ENCODE assay signal across 29 mouse cellular contexts in genomic region chr13:98896013-98896412, GRCm38 (mm10). TPM values are rescaled to one million over a fixed set of nuclear protein-coding genes. Genes with fewer than 3 reads are reported as not detected.
DNase-seq lines count a peak whose midpoint lies in the region; ATAC-seq and TF ChIP-seq lines count a peak whose summit lies in the region.
"Had no signal": no experiment of that assay in that cellular context is flagged by ENCODE, and none has a peak within 500 bp of the region (broad histone marks: within the 10 kb centered on the region; RNA-seq: fewer than 3 reads in every experiment).

No protein-coding gene starts in this region.

- peak; percentile 83 for DNase-seq in heart, adult 11 months
- no peak for DNase-seq in heart, adult 8-10 months (ENCODE audit: low spot score)
- peak; percentile 81 for DNase-seq in midbrain, embryonic 11.5 days (ENCODE audit: low spot score, missing footprints)
- no peak for DNase-seq in stomach, postnatal 0 days (ENCODE audit: low spot score)
- DNase-seq in cerebellum, adult 2 months = no peak
- no peak for DNase-seq in lung, adult 18-20 months
- DNase-seq: adrenal gland, postnatal 10 days; cerebellum, adult 9-11 months; embryo, embryonic 11 days; forebrain, postnatal 0 days; gastrocnemius, postnatal 10 days; heart, postnatal 10 days; kidney, adult 8-10 months; kidney, postnatal 4 days; lung, embryonic 14.5 days; lung, postnatal 14 days; midbrain, embryonic 14.5 days; spleen, adult 18-20 months had no signal

- no peak for TF ChIP-seq POLR2A in cerebellum, adult 2 months (IDR thresholded peaks at IDR 0.05; ENCODE audit: borderline replicate concordance, insufficient read depth, low read length)

- no peak overlapping the region for H3K4me3 ChIP-seq in midbrain, embryonic 11.5 days (ENCODE audit: low read depth, low read length)
- no peak overlapping the region for H3K4me3 ChIP-seq in midbrain, embryonic 13.5 days (replicated peaks)
- H3K4me3 ChIP-seq in liver, embryonic 15.5 days (replicated peaks) = no peak overlapping the region
- no peak overlapping the region for H3K4me3 ChIP-seq in stomach, postnatal 0 days (ENCODE audit: low read depth, low read length)
- no peak overlapping the region for H3K4me3 ChIP-seq in cerebellum, adult 2 months (replicated peaks; ENCODE audit: insufficient read depth, low read depth, low read length)
- H3K4me3 ChIP-seq: embryonic facial prominence, embryonic 12.5 days; heart, embryonic 13.5 days; left cerebral cortex, adult 2 months; limb, embryonic 12.5 days; neural tube, embryonic 15.5 days had no signal

- no peak for TF ChIP-seq EP300 in stomach, postnatal 0 days (optimal IDR thresholded peaks at IDR 0.05)

- H3K36me3 ChIP-seq in midbrain, embryonic 11.5 days (ENCODE audit: control insufficient read depth, insufficient read depth, low read length) = no peaks in the 10 kb centered on the region; the same call in 1 of the 2 replicates
- no peaks in the 10 kb centered on the region for H3K36me3 ChIP-seq in midbrain, embryonic 13.5 days
- H3K36me3 ChIP-seq in liver, embryonic 15.5 days (replicated peaks) = no peaks in the 10 kb centered on the region
- H3K36me3 ChIP-seq in stomach, postnatal 0 days (ENCODE audit: control insufficient read depth, insufficient read depth, low read length) = no peaks in the 10 kb centered on the region
- H3K36me3 ChIP-seq: embryonic facial prominence, embryonic 12.5 days; heart, embryonic 13.5 days; neural tube, embryonic 15.5 days had no signal

- 84% methylated on average over 4 of the region's 4 CpGs for WGBS in midbrain, embryonic 11.5 days
- WGBS in midbrain, embryonic 13.5 days = 88% methylated on average over 4 of the region's 4 CpGs
- WGBS in liver, embryonic 15.5 days (ENCODE audit: insufficient replicate concordance) = 67% methylated on average over 4 of the region's 4 CpGs
- WGBS in stomach, postnatal 0 days = 69% methylated on average over 4 of the region's 4 CpGs
- 61% methylated on average over 4 of the region's 4 CpGs for WGBS in cerebellum, adult 2 months

- no peaks in the 10 kb centered on the region for H3K9me3 ChIP-seq in midbrain, embryonic 11.5 days (ENCODE audit: control insufficient read depth, low read length)
- no peaks in the 10 kb centered on the region for H3K9me3 ChIP-seq in midbrain, embryonic 13.5 days
- no peaks in the 10 kb centered on the region for H3K9me3 ChIP-seq in liver, embryonic 15.5 days (replicated peaks)
- H3K9me3 ChIP-seq in stomach, postnatal 0 days (ENCODE audit: control insufficient read depth, low read length) = no peaks in the 10 kb centered on the region
- H3K9me3 ChIP-seq: embryonic facial prominence, embryonic 12.5 days; G1E; heart, embryonic 13.5 days; limb, embryonic 12.5 days; neural tube, embryonic 15.5 days had no signal

- no peak for ATAC-seq in midbrain, embryonic 11.5 days (ENCODE audit: low FRiP score)
- no peak for ATAC-seq in midbrain, embryonic 13.5 days
- ATAC-seq in liver, embryonic 15.5 days (ENCODE audit: insufficient read depth) = peak; percentile 14; the same call in 1 of the 2 replicates
- ATAC-seq in stomach, postnatal 0 days (ENCODE audit: low FRiP score, low TSS enrichment) = no peak
- ATAC-seq: forebrain, postnatal 0 days; hindbrain, embryonic 16.5 days; Patski had no signal

- H3K27me3 ChIP-seq in midbrain, embryonic 11.5 days (ENCODE audit: control insufficient read depth, insufficient read depth, low read length) = no peaks in the 10 kb centered on the region
- H3K27me3 ChIP-seq in midbrain, embryonic 13.5 days = no peaks in the 10 kb centered on the region
- no peaks in the 10 kb centered on the region for H3K27me3 ChIP-seq in liver, embryonic 15.5 days
- H3K27me3 ChIP-seq in stomach, postnatal 0 days (ENCODE audit: control insufficient read depth, insufficient read depth, low read length) = no peaks in the 10 kb centered on the region
- H3K27me3 ChIP-seq in cerebellum, adult 2 months (ENCODE audit: control insufficient read depth, insufficient read depth, low read length) = no peaks in the 10 kb centered on the region
- H3K27me3 ChIP-seq: embryonic facial prominence, embryonic 12.5 days; heart, embryonic 13.5 days; limb, embryonic 12.5 days; neural tube, embryonic 15.5 days; Patski had no signal

- TF ChIP-seq CTCF in stomach, postnatal 0 days (IDR thresholded peaks at IDR 0.05; ENCODE audit: low read depth) = no peak
- no peak for TF ChIP-seq CTCF in cerebellum, adult 2 months (IDR thresholded peaks at IDR 0.05; ENCODE audit: borderline replicate concordance, insufficient read depth, low read depth, low read length)

- H3K4me2 ChIP-seq in midbrain, embryonic 11.5 days = no peak overlapping the region
- no peak overlapping the region for H3K4me2 ChIP-seq in midbrain, embryonic 13.5 days (replicated peaks)
- peak overlapping the region; percentile 42 for H3K4me2 ChIP-seq in liver, embryonic 15.5 days
- H3K4me2 ChIP-seq in stomach, postnatal 0 days (replicated peaks; ENCODE audit: low read depth) = no peak overlapping the region
- H3K4me2 ChIP-seq: embryonic facial prominence, embryonic 12.5 days; heart, embryonic 13.5 days; limb, embryonic 12.5 days; lung, embryonic 14.5 days; neural tube, embryonic 15.5 days had no signal

- no peak overlapping the region for H3K27ac ChIP-seq in midbrain, embryonic 11.5 days (ENCODE audit: low read depth, low read length)
- H3K27ac ChIP-seq in midbrain, embryonic 13.5 days = no peak overlapping the region
- peak overlapping the region; percentile 80 for H3K27ac ChIP-seq in liver, embryonic 15.5 days (replicated peaks)
- H3K27ac ChIP-seq in stomach, postnatal 0 days (replicated peaks) = 0 out of 2 replicates have a peak overlapping the region, but pooled peaks have one; percentile 14
- no peak overlapping the region for H3K27ac ChIP-seq in cerebellum, adult 2 months (ENCODE audit: insufficient read depth, low read length)
- H3K27ac ChIP-seq: embryonic facial prominence, embryonic 12.5 days; heart, embryonic 13.5 days; kidney, postnatal 0 days; left cerebral cortex, adult 2 months; limb, embryonic 12.5 days; neural tube, embryonic 15.5 days had no signal

- H3K4me1 ChIP-seq in midbrain, embryonic 11.5 days (ENCODE audit: control insufficient read depth, insufficient read depth, low read length) = peaks cover 6% of the 10 kb centered on the region; the same call in 1 of the 2 replicates
- H3K4me1 ChIP-seq in midbrain, embryonic 13.5 days (replicated peaks) = peaks cover 39% of the 10 kb centered on the region
- H3K4me1 ChIP-seq in liver, embryonic 15.5 days (replicated peaks) = peaks cover 64% of the 10 kb centered on the region
- peaks cover 4% of the 10 kb centered on the region; the same call in 1 of the 2 replicates for H3K4me1 ChIP-seq in stomach, postnatal 0 days (replicated peaks; ENCODE audit: control insufficient read depth, insufficient read depth)
- peaks cover 5% of the 10 kb centered on the region; the same call in 1 of the 2 replicates for H3K4me1 ChIP-seq in cerebellum, adult 2 months (ENCODE audit: control insufficient read depth, insufficient read depth, low read length)

- H3K9ac ChIP-seq in midbrain, embryonic 11.5 days (ENCODE audit: low read length) = no peak overlapping the region
- no peak overlapping the region for H3K9ac ChIP-seq in midbrain, embryonic 13.5 days (replicated peaks)
- 0 out of 2 replicates have a peak overlapping the region, but pooled peaks have one; percentile 6 for H3K9ac ChIP-seq in liver, embryonic 15.5 days
- no peak overlapping the region for H3K9ac ChIP-seq in stomach, postnatal 0 days (ENCODE audit: low read length)
- H3K9ac ChIP-seq: embryonic facial prominence, embryonic 12.5 days; forebrain, postnatal 0 days; heart, embryonic 13.5 days; limb, embryonic 12.5 days; lung, embryonic 14.5 days; neural tube, embryonic 15.5 days had no signal

RNA-seq across cellular contexts. Expression of gene Tnpo1, which starts 30.2 kb away (rescaled TPM):
- total RNA-seq in heart, adult 8-10 months (2022) = 10 to 100 TPM; 60.0 to 73.3 (median 64.3) TPM
- 63.1 and 70.5 TPM in 2 replicates for polyA plus RNA-seq in midbrain, embryonic 11.5 days (2014; fragmentation: Nextera tagmentation; extraction: Ambion mirVana)
- 70.3 and 71.4 TPM in 2 replicates for polyA plus RNA-seq in midbrain, embryonic 13.5 days (2015; fragmentation: Nextera tagmentation; extraction: Ambion mirVana)
- 20.7 and 20.9 TPM in 2 replicates for polyA plus RNA-seq in liver, embryonic 15.5 days (2015; fragmentation: Nextera tagmentation; extraction: Ambion mirVana)
- 17.1 and 20.7 TPM in 2 replicates for polyA plus RNA-seq in stomach, postnatal 0 days (2015; fragmentation: Nextera tagmentation; extraction: Ambion mirVana)
- polyA plus RNA-seq in cerebellum, adult 2 months (2012; rRNA removed) = 23.9 and 24.8 TPM in 2 replicates

Comparison
In these comparisons a context has a peak if more than half of its experiments do, and no peak if none do; other contexts are left out.
1. DNase-seq: peak in heart, adult 11 months (single experiment) and midbrain, embryonic 11.5 days (single experiment); none in heart, adult 8-10 months (single experiment), stomach, postnatal 0 days (single experiment), cerebellum, adult 2 months (0 of 2) and lung, adult 18-20 months (0 of 2).
2. H3K27ac ChIP-seq: peak in liver, embryonic 15.5 days (single experiment) and stomach, postnatal 0 days (single experiment); none in midbrain, embryonic 11.5 days (single experiment), midbrain, embryonic 13.5 days (single experiment) and cerebellum, adult 2 months (single experiment).